Mouse (Mus musculus) cerebellum, adult 18-20 months (tissue): ENCODE measurements around the gene Farp2.
A peak's percentile ranks its signal among the peaks of the same experiment; 100 is the strongest.
"Not testable (repeated sequence)": the region's sequence is repeated elsewhere in the genome, so short reads cannot be mapped to it uniquely, and the experiment has no call there.

Experiments
- DNase-seq, 2 experiments: peaks; one replicate each; pipeline ENCODE4 v3.0.0; 2021

The Farp2 gene

DNA sequence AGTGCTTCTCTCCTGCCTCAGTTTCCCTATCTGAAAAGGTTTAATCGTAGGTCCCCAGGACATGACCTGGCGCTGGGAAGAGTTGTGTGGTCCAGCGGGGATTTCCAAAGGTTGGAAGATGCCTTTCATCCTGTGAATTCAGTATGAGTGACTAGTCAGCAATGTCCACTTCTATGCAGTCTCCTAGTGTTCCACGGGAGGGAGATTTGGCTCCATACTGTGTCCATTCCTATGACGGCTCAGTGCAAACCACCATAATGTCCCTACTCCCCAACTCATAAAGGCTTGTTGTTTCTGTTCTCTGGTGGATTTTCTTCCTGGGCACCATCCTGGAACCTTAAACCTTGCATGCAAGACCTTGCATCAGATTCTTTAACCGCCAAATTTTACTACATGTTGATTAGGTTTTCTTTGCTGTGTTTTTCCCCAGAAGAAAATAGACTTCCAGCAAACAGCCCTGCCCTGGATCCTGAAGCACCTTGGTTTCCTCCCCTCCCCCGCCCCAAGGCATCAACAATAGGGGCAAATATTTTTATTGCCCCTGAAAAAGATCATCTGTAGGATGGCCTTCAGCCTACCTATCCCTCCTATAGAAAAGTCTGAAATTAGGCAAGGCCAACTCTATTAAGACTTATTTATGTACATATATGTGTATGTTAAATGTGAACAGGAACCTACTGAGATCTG is 124.5 kb downstream of the Farp2 start:
- no peak for DNase-seq

DNA sequence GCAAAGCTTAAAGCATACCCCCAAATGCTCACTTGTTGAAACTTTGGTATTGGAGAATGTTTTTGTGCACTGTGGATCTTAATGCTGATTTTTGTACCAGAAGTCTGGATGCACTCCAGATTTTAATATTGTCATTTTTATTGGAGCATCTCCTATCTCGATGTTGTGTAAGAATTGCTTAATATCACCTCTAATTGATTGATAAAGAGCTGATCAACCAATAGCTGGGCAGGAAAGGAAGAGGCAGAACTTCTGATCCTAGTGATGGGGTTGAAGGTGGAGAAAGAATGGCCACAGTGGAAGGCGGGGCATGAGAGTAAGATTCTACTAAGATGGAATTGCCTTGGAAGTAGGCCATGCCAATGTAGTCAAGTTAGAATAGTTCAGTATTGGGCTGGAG is 130.1 kb downstream of the Farp2 start:
- no peak for DNase-seq

DNA sequence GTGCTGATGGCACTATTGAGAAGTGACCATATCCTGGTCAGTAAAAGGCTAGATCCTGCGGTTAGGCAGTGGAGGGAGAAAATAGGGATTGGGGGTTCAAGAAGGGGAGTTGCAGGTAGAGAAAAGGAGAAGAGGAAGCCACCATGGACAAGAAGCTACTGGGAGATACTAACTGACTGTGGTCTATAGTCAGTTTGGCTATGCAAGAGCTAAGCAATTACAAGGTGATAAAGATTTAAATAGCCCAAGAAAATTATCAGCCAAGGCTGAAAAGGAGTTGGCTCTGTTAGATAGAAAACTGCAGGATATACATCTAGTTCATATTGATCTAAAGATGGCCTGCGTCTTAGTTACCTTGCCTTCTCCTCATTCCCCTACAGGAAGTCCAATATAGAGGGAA is 130.8 kb downstream of the Farp2 start:
- no peak for DNase-seq

DNA sequence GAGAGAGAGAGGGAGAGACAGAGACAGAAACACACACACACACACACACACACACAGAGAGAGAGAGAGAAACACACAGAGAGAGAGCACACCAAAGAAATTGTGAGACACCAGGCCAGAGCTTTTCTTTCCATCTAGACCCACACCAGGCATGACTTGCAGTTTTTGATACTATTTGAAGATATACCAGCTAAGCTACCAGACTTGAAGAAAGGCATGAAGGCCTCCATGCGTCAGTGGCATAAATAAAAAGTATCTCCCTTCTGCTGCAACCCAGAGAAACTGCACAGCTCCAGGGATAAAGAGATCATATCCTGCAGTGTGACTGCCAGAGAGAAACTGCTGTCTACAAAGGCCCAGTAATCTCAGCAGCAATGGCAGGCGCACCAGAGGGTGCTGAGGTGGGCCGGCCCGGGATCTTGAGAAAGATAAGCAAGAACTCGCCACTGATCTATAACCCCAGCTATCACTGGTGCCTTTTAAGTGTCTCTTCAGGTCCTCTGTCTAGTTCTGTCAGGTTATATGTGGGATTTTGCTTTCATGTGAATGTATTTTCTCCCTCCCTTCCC is 137.8 kb downstream of the Farp2 start:
- no peak for DNase-seq

DNA sequence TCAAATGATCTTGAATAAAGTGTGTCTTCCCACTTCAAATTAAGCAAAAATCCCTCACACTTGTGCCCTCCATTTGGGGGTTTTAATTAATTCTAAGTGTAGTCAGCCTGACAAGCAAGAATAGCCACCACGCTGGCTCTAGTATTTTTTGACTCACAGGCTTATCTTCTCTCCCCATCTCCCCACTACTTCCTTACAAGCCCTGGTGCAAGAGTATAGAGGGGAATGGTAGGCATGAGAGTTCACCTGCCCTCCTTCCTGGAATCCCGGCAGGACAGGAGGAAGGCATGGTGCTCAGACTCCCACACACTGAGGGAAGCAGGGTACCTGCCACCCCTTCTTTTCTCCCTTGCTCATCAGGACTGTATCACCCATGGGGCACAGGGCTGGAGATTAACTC is 142.4 kb downstream of the Farp2 start:
- DNase-seq: no peak

DNA sequence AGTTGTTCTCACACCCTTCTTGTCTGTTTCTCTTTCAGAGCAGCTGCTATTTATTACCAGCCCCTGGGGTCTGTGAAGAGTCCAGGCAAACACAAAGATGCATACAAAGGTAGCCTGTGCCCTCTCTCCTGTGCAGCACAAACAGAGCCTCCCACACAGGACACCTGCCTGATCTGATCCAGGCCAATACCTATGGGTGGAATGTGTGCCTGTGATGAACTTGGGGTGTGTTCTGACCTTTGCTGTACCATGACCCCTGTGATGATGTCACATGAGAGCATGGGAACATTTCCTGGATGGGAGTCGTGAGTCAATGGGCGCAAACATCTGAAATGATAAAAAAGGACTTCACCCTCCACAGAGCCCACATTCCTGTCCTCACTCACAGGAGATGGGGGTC is 142.9 kb downstream of the Farp2 start:
- DNase-seq: no peak

DNA sequence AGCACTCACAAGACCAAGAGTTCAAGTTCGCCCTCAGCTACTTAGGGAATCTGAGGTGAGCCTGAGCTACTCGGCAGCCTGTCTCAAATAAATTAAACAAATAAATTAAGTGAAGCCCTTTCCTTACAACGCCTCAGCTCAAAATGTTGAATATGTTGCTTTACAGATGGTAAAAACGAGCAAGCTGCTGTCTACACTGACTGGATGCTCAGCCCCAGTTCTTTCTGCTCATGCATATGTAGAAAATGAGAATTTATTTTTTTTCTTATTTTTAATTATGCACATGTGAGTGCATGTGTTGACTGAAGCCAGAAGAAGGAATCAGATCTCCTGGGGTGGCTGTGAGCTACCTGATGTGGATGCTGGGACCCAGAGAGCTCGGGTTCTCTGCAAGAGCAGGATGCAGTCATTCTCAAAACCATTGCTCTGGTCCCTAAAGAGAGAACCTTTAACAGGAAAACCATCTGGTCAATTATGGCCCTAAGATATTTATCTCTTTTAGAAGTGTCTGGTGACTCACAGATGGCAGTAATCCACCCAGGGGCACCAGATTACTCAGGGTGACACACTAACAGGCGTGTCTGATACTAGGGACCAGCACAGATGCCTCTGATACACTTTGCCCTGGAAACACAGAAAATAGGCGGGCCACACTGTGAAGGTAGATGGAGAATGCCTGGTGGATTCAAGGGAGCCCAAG is 144.6 kb downstream of the Farp2 start:
- no peak for DNase-seq

DNA sequence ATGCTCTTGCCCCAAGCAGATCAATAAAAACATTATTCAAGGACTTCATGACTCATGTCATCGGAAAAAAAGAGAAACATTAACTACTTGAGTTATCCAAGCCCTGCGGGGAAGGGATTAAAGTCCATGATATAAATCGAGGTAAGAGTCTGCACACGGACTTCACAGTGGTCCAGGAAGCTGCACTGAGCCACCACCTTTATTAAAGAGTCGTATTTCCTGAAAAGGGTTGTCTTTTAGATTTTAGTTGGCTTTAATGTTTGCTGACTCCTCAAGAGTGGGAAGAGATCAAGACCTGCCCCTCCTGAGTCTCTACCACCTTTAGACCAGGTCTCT is 145.1 kb downstream of the Farp2 start:
- DNase-seq: no peak

DNA sequence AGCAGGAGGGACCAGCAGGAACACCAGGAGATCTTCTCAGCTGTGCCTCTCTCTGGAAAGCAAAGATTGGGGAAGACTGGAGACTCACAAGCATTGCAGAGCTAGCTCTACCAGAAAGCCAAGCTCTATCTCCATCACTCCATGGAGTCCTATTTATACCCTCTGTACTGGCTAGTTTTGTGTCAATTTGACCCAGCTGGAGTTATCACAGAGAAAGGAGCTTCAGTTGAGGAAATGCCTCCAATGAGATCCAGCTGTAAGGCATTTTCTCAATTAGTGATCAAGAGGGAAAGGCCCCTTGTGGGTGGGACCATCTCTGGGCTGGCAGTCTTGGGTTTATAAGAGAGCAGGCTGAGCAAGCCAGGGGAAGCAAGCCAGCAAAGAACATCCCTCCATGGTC is 146.7 kb downstream of the Farp2 start, which contains the start of gene Stk25:
Gene Stk25, minus strand, starts transcription at position 101 of the 400 bp plus-strand sequence.
- DNase-seq: not testable (repeated sequence)

DNA sequence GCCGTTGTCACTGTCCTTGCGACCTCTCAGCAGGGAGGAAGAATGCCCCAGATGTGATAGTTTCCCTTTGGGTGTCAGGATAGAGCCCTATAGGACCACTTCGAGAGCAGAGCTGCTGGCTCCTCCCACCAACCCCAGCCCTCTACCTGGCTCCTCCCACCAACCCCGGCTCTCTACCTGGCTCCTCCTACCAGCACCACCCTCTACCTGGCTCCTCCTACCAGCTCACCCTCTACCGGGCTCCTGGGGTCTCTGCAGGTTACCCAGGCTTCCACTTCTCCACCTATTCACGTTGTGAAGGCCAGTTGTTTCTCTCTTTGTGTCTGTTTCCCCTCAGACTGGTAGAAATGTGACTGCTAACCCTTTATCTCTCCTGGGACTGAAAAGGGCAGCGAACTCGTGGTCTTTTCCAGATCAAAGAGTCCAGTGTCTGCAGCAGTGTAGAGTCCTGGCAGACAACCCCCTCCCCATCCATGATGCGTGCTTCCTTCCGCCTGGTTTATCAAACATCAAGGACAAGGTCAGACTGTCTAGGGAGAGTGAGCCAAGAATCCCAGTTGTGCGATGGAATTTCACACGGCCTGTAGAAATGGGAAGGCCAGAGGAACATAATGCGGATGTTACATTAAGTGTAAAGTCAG is 156.0 kb downstream of the Farp2 start:
- no peak for DNase-seq

DNA sequence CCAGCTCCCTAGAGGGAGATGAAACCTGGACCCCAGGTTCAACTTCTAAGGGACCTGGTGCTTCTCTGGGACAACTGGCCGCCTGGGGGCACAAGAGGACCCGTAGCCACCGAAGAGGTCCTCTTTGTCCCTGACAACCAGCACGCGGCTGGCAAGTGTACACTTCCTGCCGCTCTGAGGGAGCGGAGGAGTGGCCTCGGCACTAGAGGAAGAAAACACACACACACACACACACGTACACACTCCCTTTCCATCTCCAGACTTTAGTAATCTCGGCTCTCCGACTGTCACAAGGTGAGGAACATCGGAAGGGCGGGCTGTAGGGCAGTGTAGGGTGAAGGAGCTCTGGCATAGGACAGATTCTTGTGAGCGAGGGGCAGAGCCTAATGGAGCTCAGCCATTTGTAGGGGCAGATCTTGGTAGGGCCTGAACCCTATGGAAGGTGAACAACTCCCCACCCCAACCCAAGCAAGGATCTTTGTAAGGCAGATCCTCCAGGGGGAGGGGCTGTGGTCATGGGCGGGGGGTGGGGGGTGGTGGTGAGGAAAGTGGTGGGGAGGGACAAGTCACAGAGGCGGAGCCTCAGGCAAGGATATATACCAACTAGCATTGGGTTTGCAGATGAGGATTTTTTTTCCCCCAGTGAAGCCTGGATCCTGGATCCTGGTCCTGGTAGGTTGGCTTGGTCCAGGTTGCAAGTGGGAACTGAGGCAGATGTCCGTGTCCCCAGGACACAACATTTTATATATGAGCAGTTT is 157.1 kb downstream of the Farp2 start:
- peak; percentile 63 to 70 for DNase-seq

DNA sequence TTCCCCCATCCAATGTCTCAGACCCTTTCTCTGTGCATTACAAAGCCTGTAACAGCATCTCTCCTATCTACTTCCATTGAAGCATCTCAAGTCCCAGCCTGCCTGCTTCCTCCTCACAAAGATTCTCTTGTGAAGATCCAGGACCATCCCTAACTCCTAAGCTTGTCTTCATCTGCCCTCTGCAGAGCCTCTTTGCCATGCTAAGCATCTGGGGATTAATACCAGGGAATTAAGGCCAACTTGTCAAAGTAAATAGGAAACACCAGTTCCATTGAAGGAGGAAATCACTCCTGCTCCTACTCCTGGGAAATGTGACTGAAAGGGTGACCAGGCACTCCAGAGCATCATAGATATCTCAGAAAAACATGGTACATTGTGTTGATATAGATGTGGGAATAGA is 158.1 kb downstream of the Farp2 start:
- no peak for DNase-seq
